In genomic region chr13:21906946-21907806, GRCm38 (mm10) we compare ENCODE assay signal across 8 mouse cellular contexts. TPM values are rescaled to one million over a fixed set of nuclear protein-coding genes. Genes with fewer than 3 reads are reported as not detected.
A peak's percentile ranks its signal among the peaks of the same experiment; 100 is the strongest.
DNase-seq lines count a peak whose midpoint lies in the region; ATAC-seq and TF ChIP-seq lines count a peak whose summit lies in the region.

No protein-coding gene starts in this region.

- no peaks in the 10 kb centered on the region for H3K27me3 ChIP-seq in heart, embryonic 15.5 days
- H3K27me3 ChIP-seq in MEL (ENCODE audit: control insufficient read depth in 1 of 2, insufficient read depth in 2 of 2, low read length in 2 of 2) = no peaks in the 10 kb centered on the region; a peak in 1 of 4 replicates
- H3K27me3 ChIP-seq in hindbrain, embryonic 10.5 days (ENCODE audit: insufficient read depth, poor library complexity, severe bottlenecking) = no peaks in the 10 kb centered on the region

- no peak for TF ChIP-seq RAD21 in MEL (IDR thresholded peaks at IDR 0.05; ENCODE audit: low read depth, low read length)

- no peak for ATAC-seq in heart, embryonic 15.5 days (replicated peaks; ENCODE audit: insufficient number of reproducible peaks, insufficient read depth, low FRiP score, low read depth)

- no peaks in the 10 kb centered on the region for H3K9me3 ChIP-seq in heart, embryonic 15.5 days (replicated peaks)
- H3K9me3 ChIP-seq in MEL (replicated peaks; ENCODE audit: insufficient read depth, low read length) = no peaks in the 10 kb centered on the region
- no peaks in the 10 kb centered on the region for H3K9me3 ChIP-seq in hindbrain, embryonic 10.5 days

- no peak for TF ChIP-seq EP300 in MEL (IDR thresholded peaks at IDR 0.05; ENCODE audit: low read depth in 1 of 2, low read length in 2 of 2)

- H3K36me3 ChIP-seq in heart, embryonic 15.5 days = no peaks in the 10 kb centered on the region
- H3K36me3 ChIP-seq in MEL (ENCODE audit: control insufficient read depth in 1 of 2, insufficient read depth in 2 of 2, low read length in 2 of 2) = peaks cover 0 to 22% of the 10 kb centered on the region in 2 experiments; a peak in 2 of 4 replicates
- no peaks in the 10 kb centered on the region for H3K36me3 ChIP-seq in hindbrain, embryonic 10.5 days

- 0 out of 2 replicates have a peak overlapping the region, but pooled peaks have one; percentile 8 for H3K4me3 ChIP-seq in heart, embryonic 15.5 days
- peak overlapping the region; percentile 38 to 60 for H3K4me3 ChIP-seq in MEL (ENCODE audit: control insufficient read depth in 1 of 2, insufficient read depth in 1 of 2, low read depth in 2 of 2, low read length in 2 of 2)
- peak overlapping the region; percentile 50 for H3K4me3 ChIP-seq in hindbrain, embryonic 10.5 days

- no peaks in the 10 kb centered on the region for H3K4me1 ChIP-seq in heart, embryonic 15.5 days (replicated peaks)
- H3K4me1 ChIP-seq in MEL (ENCODE audit: control insufficient read depth in 1 of 2, insufficient read depth in 2 of 2, low read length in 2 of 2) = peaks cover 0 to 8% of the 10 kb centered on the region in 2 experiments; a peak in 1 of 4 replicates
- H3K4me1 ChIP-seq in hindbrain, embryonic 10.5 days (replicated peaks) = peaks cover 6% of the 10 kb centered on the region; the same call in 1 of the 2 replicates

- no peak for TF ChIP-seq POLR2A in MEL (IDR thresholded peaks at IDR 0.05; ENCODE audit: control insufficient read depth in 1 of 2, insufficient read depth in 1 of 2, low read depth in 1 of 2, low read length in 2 of 2, poor library complexity in 1 of 2)

- H3K9ac ChIP-seq in heart, embryonic 15.5 days = no peak overlapping the region
- peak overlapping the region; percentile 54 for H3K9ac ChIP-seq in MEL (ENCODE audit: control insufficient read depth, low read depth, low read length, poor library complexity, severe bottlenecking)

- WGBS in heart, embryonic 15.5 days = 22% methylated on average over 22 of the region's 22 CpGs
- 2% methylated on average over 22 of the region's 22 CpGs for WGBS in hindbrain, embryonic 10.5 days

- no peak overlapping the region for H3K27ac ChIP-seq in heart, embryonic 15.5 days
- peak overlapping the region; percentile 3; the same call in 1 of the 2 replicates for H3K27ac ChIP-seq in MEL (ENCODE audit: control insufficient read depth, low read depth, low read length)
- H3K27ac ChIP-seq in hindbrain, embryonic 10.5 days = no peak overlapping the region; the same call in 1 of the 2 replicates

- H3K79me2 ChIP-seq in MEL (ENCODE audit: control insufficient read depth, insufficient read depth, low read length, poor library complexity) = no peaks in the 10 kb centered on the region

- DNase-seq in heart, postnatal 4 days = no peak
- DNase-seq in MEL (ENCODE audit: low read depth, low spot score) = peak; percentile 86
- DNase-seq in hindbrain, embryonic 10.5 days (ENCODE audit: low spot score) = peak; percentile 52
- peak; percentile 76 for DNase-seq in mesoderm, embryonic 11.5 days (ENCODE audit: low read depth, low spot score)
- DNase-seq in retina, postnatal 1 day = no peak
- no peak for DNase-seq in right cerebral cortex, postnatal 36 days (ENCODE audit: low spot score in 2 of 2)
- DNase-seq in layer of hippocampus, postnatal 36 days = no peak

- no peak for TF ChIP-seq CTCF in MEL (IDR thresholded peaks at IDR 0.05 in 2 of 3, conservative IDR thresholded peaks at IDR 0.05 in 1 of 3; ENCODE audit: control insufficient read depth in 1 of 3, insufficient read depth in 1 of 3, low read depth in 2 of 3, low read length in 3 of 3, poor library complexity in 1 of 3, severe bottlenecking in 1 of 3)

- H3K4me2 ChIP-seq in heart, embryonic 15.5 days = peak overlapping the region; percentile 35

TF ChIP-seq in MEL, 35 proteins besides CTCF, POLR2A, EP300 and RAD21:
- no peak for TF ChIP-seq MAX (IDR thresholded peaks at IDR 0.05; ENCODE audit: low read length)
- TF ChIP-seq BHLHE40 (IDR thresholded peaks at IDR 0.05; ENCODE audit: borderline replicate concordance, low read depth, low read length) = no peak
- TF ChIP-seq SIN3A (IDR thresholded peaks at IDR 0.05; ENCODE audit: low read length) = 0 out of 2 replicates have a peak, but pooled peaks have one; percentile 3
- TF ChIP-seq MAFK (IDR thresholded peaks at IDR 0.05; ENCODE audit: borderline replicate concordance, low read depth, low read length) = peak; percentile 99
- TF ChIP-seq ETS1 (IDR thresholded peaks at IDR 0.05; ENCODE audit: low read depth, low read length) = no peak
- no peak for TF ChIP-seq USF1 (IDR thresholded peaks at IDR 0.05; ENCODE audit: low read depth, low read length)
- no peak for TF ChIP-seq ZMIZ1 (IDR thresholded peaks at IDR 0.05; ENCODE audit: low read depth, low read length)
- no peak for TF ChIP-seq MAZ (IDR thresholded peaks at IDR 0.05; ENCODE audit: low read depth, low read length)
- no peak for TF ChIP-seq NRF1 (IDR thresholded peaks at IDR 0.05; ENCODE audit: insufficient read depth, low read depth, low read length, poor library complexity, severe bottlenecking)
- peak; percentile 100 for TF ChIP-seq TBP (IDR thresholded peaks at IDR 0.05; ENCODE audit: low read depth, low read length)
- TF ChIP-seq SMC3 (IDR thresholded peaks at IDR 0.05; ENCODE audit: low read depth, low read length) = no peak
- no peak for TF ChIP-seq TAL1 (IDR thresholded peaks at IDR 0.05; ENCODE audit: low read length)
- no peak for TF ChIP-seq JUND (IDR thresholded peaks at IDR 0.05; ENCODE audit: low read depth, low read length)
- no peak for TF ChIP-seq MYC (IDR thresholded peaks at IDR 0.05; ENCODE audit: low read depth, low read length)
- no peak for TF ChIP-seq MEF2A (IDR thresholded peaks at IDR 0.05; ENCODE audit: extremely low read depth, insufficient replicate concordance, low read depth, low read length, poor library complexity, severe bottlenecking)

RNA-seq across cellular contexts. Expression of gene Zfp184, which starts 37.7 kb away (rescaled TPM):
- polyA plus RNA-seq in heart, embryonic 15.5 days (2015; fragmentation: Nextera tagmentation; extraction: Ambion mirVana) = 3.8 and 5.1 TPM in 2 replicates
- total RNA-seq in heart, postnatal 4 days (2021) = 1 to 10 TPM; 3.9 TPM
- 0.42 and 0.52 TPM in 2 replicates for total RNA-seq in MEL (2012; rRNA removed)
- 1 to 10 TPM in 1 of 2 experiments, not detected in 1; 1.0 TPM for polyA plus RNA-seq in MEL (2012; ENCODE audit: insufficient read depth in 1 of 2, insufficient read length in 2 of 2, low read depth in 1 of 2, low replicate concordance in 2 of 2, missing spikeins in 1 of 2)
- 20.6 and 24.7 TPM in 2 replicates for polyA plus RNA-seq in hindbrain, embryonic 10.5 days (2016; fragmentation: Nextera tagmentation; extraction: Ambion mirVana)
- total RNA-seq in layer of hippocampus, postnatal 36 days (2021) = 1 to 10 TPM; 2.6 to 5.2 TPM

Comparison
In these comparisons a context has a peak if more than half of its experiments do, and no peak if none do; other contexts are left out.
1. DNase-seq: peak in MEL (single experiment), hindbrain, embryonic 10.5 days (single experiment) and mesoderm, embryonic 11.5 days (single experiment); none in heart, postnatal 4 days (single experiment), retina, postnatal 1 day (single experiment), right cerebral cortex, postnatal 36 days (0 of 2) and layer of hippocampus, postnatal 36 days (0 of 2).
2. Peak in every context shown above with its lines, with median percentiles within 50 percentile points of each other: H3K4me3 ChIP-seq.